Mouse (Mus musculus): ENCODE measurements around the gene Baz1b.

Gene Baz1b

DNA sequence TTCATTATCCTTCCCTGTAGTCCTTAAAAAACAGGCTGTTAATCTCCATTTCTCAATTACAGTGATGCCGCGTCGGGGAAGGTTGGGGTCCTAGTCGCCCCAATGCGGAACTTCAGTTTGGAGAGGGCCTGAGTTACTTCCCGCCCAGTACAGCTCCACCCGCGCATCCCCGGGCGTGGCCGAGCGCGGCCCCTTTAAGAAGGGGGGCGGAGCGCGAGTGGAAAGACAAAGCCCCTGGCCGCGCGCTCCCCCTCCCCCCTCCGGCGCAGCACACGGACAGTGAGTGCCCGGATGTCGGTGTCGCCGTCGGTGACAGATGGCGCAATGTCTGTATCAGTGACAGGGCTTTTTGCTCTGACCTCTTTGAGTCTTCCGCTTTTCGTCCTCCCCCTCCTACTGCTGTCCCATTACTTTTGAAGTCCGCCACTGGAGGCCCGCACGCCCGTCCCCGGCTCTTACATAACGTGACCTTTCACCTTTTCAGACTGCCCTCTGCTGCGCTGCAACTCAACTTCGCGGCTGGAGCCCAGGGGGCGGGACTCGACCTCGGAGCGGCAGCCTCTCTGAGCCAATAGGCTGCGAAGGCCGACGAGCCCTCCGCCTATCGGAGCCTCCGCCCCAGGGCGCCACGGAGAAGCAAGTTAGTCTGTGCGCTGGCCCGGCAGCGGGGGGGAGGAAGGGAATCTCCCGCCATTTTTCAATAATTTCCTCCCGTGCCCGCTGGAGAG, at the start of gene Baz1b:
Baz1b (plus strand) TSS at position 644 of the 728 bp plus-strand sequence.
- DNase-seq (ENCODE audit: low spot score in 2 of 2) = peak; percentile 97 to 99

- DNase-seq (ENCODE audit: low spot score in 2 of 2) = no peak
These were observed 47.2 kb upstream of the Baz1b start for GRCm38 (mm10) chr5:135139881-135140280.

- DNase-seq (ENCODE audit: low spot score in 2 of 2) = no peak
These were observed 42.6 kb upstream of the Baz1b start for GRCm38 (mm10) chr5:135144469-135144868.

- DNase-seq (ENCODE audit: low spot score in 2 of 2) = no peak
These were observed 41.5 kb upstream of the Baz1b start for GRCm38 (mm10) chr5:135145532-135145931.

DNA sequence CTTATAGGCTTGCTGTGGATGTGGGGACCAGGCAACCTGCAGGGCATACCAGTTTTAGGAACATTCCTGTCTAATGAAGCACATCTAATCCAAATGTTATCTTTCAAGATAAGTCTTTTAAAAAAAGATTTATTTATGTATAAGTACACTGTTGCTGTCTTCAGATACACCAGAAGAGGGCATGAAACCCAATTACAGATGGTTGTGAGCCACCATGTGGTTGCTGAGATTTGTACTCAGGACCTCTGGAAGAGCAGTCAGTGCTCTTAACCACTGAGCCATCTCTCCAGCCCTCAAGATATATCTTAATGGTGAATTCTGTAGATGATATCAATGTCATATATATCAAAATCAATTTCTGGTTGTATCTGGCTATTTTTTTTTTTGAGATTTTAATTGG, 41.1 kb upstream of the Baz1b start:
- no peak for DNase-seq (ENCODE audit: low spot score in 2 of 2)

DNA sequence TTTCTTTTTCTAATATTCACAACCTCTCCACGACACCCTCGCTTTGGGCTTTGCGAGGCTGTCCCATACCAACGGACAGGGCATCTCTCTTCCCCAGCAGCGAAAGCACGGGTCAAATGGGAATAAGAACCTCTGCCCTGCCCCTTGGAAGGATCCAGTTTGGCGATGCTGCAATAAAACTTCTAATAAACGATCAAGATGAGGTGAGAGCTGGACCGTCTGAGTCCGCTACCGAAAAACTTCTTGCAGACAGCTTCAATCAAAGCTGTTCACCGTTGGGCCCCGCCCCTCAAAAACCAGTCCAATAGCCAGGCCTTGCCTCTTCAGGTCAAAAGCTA, 38.4 kb upstream of the Baz1b start:
- no peak for DNase-seq (ENCODE audit: low spot score in 2 of 2)

GRCm38 (mm10) chr5:135149053-135149819, 37.8 kb upstream of the Baz1b start, which contains the start of gene Tbl2:
TSS of gene Tbl2 (plus strand) at chr5:135149657.
- DNase-seq (ENCODE audit: low spot score in 2 of 2) = peak; percentile 95 to 98

DNA sequence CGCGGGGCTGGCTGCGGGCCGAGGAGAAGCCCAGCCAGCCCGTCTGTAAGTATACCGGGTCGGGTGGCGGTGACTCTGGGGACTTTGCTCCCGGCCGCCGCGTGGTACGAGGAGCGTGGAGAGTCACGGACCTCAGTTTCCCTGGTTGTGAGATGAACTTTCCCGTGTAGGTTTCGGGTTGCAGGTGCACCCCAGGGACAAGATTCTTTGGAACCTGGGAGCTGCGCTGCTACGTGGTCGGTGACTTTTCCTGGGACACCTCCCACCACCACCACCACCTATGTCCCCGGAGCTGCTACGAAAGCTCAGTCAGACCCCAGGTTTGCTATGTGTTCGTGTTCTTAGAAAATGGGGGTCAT, 37.3 kb upstream of the Baz1b start:
- no peak for DNase-seq (ENCODE audit: low spot score in 2 of 2)

GRCm38 (mm10) chr5:135156496-135156895, 30.6 kb upstream of the Baz1b start:
- DNase-seq (ENCODE audit: low spot score in 2 of 2) = no peak

- peak in 1 of 2 experiments; percentile 58 for DNase-seq (ENCODE audit: low spot score in 2 of 2)
These were observed 25.8 kb upstream of the Baz1b start for GRCm38 (mm10) chr5:135161221-135161620.

- no peak for DNase-seq (ENCODE audit: low spot score in 2 of 2)
These were observed 25.4 kb upstream of the Baz1b start for GRCm38 (mm10) chr5:135161650-135162049.

- no peak for DNase-seq (ENCODE audit: low spot score in 2 of 2)
These were observed 24.7 kb upstream of the Baz1b start for GRCm38 (mm10) chr5:135162361-135162760.

- DNase-seq (ENCODE audit: low spot score in 2 of 2) = no peak
These were observed 24.2 kb upstream of the Baz1b start for GRCm38 (mm10) chr5:135162821-135163220.

DNA sequence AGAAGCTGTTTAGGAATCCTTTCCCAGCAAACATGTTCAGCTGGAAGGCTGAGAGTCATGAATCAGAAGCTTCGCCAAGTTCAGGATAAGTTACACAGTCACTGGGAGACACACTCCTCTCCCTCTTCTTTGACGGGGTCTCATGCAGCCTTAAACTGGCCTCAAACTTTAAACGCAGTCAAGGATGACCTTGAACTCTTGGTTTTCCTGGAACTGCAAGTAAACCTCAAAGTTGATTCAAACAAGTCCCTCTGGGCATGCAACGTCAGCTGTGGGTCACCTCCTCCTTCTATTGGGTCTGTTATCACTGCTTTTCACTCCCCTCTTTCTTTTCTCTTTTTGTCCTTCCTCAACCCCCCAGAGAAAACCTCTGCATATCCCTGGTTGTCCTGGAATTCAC, 20.2 kb upstream of the Baz1b start:
- DNase-seq (ENCODE audit: low spot score in 2 of 2) = no peak

DNA sequence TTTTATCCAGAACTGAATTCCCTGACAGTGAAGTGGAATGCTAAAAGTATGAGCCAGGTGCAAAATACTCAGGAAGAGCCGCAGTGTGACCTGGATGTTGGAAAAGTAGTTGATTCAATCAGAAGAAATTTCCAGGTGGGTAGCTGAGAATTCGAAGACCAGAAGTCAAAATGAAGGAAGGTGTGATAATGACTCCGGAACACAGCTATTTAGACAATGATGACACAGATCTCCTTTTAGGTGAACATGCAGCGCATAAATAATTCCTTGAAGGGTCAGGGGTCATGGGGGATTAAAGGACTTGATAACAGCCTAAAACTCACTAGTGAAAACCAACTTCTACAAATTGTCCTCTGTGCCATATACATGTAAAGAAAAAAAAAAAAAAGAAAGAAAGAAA, 19.6 kb upstream of the Baz1b start:
- no peak for DNase-seq (ENCODE audit: low spot score in 2 of 2)

DNA sequence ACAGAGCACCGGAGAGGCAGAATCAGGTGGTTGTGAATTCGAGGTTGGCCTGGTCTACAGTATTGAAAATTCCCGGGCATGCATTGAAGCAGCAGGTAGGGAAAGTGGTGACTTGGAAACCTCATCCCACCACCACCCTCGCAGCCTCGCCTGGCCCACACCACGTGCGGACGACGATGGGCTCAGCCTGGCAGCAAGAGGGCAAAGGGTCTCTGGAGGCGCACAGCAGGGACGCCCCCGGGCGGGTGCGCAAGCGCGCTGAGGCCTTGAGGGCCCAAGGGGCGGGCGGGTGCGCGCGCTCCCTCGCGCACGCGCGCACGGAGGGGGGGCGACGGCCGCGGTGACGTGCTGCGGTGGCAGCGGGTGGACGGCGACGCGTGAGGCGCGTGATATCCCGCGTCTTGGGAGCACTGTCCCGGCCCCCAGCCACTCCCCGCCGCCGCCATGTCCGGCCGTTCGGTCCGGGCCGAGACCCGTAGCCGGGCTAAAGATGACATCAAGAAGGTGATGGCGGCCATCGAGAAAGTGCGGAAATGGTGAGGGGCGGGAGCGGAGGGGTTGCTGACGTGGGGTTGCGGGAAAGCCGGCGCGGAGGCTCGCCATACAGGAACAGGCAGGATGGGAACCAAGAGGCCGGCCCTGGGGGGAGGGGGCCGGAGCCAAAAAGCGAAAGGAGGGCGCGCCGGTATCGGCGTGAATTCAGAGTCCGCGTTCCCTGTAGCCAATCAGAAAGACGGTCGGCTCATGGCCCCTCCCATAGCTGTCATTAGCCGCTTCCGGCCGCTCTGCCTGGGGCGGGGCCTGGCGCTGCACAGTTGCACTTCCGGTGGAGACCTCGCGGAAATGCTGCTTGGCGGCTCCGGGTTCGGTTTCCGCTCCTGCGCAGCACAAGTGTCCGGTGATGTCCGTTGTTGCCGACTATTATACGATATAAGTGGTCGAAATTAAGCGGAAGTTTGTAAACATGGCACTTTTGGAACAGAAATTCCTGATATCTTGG, 18.7 kb upstream of the Baz1b start, which contains the start of gene Bcl7b:
Bcl7b (plus strand) TSS at position 221 of the 1,000 bp plus-strand sequence.
- peak; percentile 95 to 98 for DNase-seq (ENCODE audit: low spot score in 2 of 2)

DNA sequence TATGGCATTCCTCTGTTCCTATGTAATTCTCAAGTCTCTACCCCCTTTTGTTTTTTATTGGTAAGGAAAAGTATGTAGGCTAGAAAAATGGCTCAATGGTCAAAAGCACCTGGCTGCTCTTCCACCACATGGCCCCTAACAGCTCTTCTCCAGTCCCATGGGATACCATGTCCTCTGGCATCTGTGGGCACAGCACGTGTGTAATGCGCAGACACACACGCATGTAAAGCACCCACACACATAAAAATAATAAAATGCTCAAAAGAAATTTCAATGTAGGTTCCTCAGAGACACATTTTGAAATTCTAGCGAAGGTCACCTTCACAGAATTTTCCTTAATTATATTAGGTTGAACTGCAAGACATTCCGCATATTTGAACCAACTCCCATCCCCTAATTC, 17.6 kb upstream of the Baz1b start:
- no peak for DNase-seq (ENCODE audit: low spot score in 2 of 2)

DNA sequence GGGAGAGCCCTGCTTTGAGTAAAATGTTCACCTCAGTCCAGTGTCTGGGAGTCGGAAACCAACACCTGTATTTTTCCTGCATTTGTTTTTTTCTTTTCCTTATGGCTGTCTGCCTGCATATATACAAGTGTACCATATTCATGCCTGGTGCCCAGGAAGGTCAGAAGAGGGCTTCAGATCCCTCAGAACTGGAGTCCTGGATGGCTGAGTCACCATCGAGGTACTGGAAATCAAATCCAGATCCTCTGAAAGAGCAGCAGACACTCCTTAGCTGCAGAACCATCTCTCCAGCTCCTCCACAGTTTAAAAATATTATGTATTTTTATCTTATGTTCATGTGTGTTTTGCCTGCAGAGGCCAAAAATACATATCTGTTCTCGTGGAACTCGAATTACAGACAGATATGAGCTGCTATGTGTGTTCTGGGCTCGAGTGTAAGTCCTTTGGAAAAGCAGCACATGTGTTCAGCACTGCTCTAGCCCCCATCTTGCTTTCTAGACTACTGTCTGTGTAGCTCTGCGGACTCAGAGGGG, 15.3 kb upstream of the Baz1b start:
- DNase-seq (ENCODE audit: low spot score in 2 of 2) = no peak

DNA sequence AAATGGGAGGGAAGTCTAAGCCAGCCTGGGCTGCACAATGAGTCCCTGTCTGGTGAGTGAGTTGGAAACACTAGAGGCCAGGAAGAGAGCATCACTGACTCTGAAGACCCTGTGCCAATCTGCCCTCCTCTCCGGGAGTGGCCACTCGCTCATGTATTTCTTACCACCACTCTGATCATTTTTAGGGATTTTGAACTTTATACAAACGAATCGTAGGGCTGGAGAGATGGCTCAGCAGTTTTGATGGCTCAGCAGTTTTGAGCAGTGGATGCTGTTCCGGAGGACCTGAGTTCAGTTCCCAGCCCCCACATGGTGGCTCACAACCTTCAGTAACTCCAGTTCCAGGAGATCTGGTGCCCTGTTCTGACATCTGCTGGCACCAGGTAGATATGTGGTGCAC, 14.1 kb upstream of the Baz1b start:
- no peak for DNase-seq (ENCODE audit: low spot score in 2 of 2)

DNA sequence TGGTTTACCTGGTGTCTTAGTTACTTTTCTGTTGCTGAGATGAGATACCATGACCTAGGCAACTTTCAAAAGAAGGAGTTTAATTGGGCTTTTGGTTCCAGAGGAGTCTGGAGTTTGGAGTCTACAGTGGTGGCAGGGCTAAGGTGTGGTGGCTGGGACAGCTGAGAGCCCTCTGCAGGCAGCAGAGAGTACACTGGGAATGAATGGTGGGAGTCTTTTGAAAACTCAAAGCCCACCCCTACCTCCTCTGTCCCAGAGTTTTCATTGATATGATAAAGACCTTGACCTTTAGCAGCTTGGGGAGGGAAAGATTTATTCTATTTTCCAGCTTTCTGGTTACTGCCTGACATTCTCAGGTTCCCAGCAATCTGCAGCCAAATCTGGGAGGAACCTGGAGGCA, 12.0 kb upstream of the Baz1b start:
- DNase-seq (ENCODE audit: low spot score in 2 of 2) = no peak

GRCm38 (mm10) chr5:135178523-135178922, 8.5 kb upstream of the Baz1b start:
- DNase-seq (ENCODE audit: low spot score in 2 of 2) = no peak

DNA sequence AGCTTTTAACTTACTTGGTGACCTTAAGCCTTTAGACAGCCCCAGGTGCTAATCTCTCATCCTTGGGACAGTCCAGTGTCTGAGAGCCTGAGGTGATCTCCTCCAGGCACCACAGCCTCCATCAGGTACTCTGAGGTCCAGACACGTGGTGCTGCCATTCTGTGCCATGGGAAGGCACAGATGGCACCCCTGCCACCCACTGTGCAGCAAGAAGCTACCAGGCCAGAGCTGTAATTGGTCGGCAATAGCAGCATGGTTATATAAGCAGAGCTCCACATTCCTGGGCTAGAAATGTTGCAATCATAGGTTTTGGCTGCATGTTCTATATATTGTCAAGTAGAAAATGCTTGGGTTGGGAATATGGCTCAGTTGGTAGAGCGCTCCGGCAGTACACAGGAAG, 8.1 kb upstream of the Baz1b start:
- peak; percentile 57 to 74 for DNase-seq (ENCODE audit: low spot score in 2 of 2)
